Mouse (Mus musculus) cerebellum, adult 11 months (tissue): ENCODE data around the gene Rfx7.
"Not testable (repeated sequence)": the region's sequence is repeated elsewhere in the genome, so short reads cannot be mapped to it uniquely, and the experiment has no call there.

Experiments
- DNase-seq: peaks from one replicate; pipeline ENCODE4 v3.0.0; 2022

The Rfx7 gene

GRCm38 (mm10) chr9:72558780-72559179, 26.7 kb downstream of the Rfx7 start:
- no peak for DNase-seq

- DNase-seq: no peak
Measured at GRCm38 (mm10) chr9:72560316-72560715, 28.3 kb downstream of the Rfx7 start.

- DNase-seq: no peak
Measured at GRCm38 (mm10) chr9:72563277-72563676, 31.2 kb downstream of the Rfx7 start.

GRCm38 (mm10) chr9:72567116-72567515, 35.1 kb downstream of the Rfx7 start:
- no peak for DNase-seq

- no peak for DNase-seq
Measured at GRCm38 (mm10) chr9:72580216-72580615, 48.2 kb downstream of the Rfx7 start.

GRCm38 (mm10) chr9:72590861-72591260, 58.8 kb downstream of the Rfx7 start:
- no peak for DNase-seq

- no peak for DNase-seq
Measured at GRCm38 (mm10) chr9:72592016-72592415, 60.0 kb downstream of the Rfx7 start.

- DNase-seq: not testable (repeated sequence)
Measured at GRCm38 (mm10) chr9:72594656-72595055, 62.6 kb downstream of the Rfx7 start.

GRCm38 (mm10) chr9:72600142-72600541, 68.1 kb downstream of the Rfx7 start:
- no peak for DNase-seq

GRCm38 (mm10) chr9:72609771-72610170, 77.7 kb downstream of the Rfx7 start:
- DNase-seq: no peak

- DNase-seq: peak; percentile 11
Measured at GRCm38 (mm10) chr9:72613884-72614283, 81.8 kb downstream of the Rfx7 start.

GRCm38 (mm10) chr9:72614786-72615480, 82.9 kb downstream of the Rfx7 start:
- no peak for DNase-seq

- no peak for DNase-seq
Measured at GRCm38 (mm10) chr9:72618037-72618436, 86.0 kb downstream of the Rfx7 start.

GRCm38 (mm10) chr9:72623605-72624004, 91.6 kb downstream of the Rfx7 start:
- DNase-seq: no peak

- DNase-seq: no peak
Measured at GRCm38 (mm10) chr9:72627598-72627997, 95.6 kb downstream of the Rfx7 start.

GRCm38 (mm10) chr9:72628591-72628990, 96.6 kb downstream of the Rfx7 start:
- DNase-seq: no peak

- no peak for DNase-seq
Measured at GRCm38 (mm10) chr9:72632198-72632597, 100.2 kb downstream of the Rfx7 start.

GRCm38 (mm10) chr9:72635134-72635533, 103.1 kb downstream of the Rfx7 start:
- no peak for DNase-seq

GRCm38 (mm10) chr9:72636547-72636946, 104.5 kb downstream of the Rfx7 start:
- no peak for DNase-seq

GRCm38 (mm10) chr9:72637243-72637642, 105.2 kb downstream of the Rfx7 start:
- no peak for DNase-seq

GRCm38 (mm10) chr9:72638951-72639842, 107.2 kb downstream of the Rfx7 start:
- no peak for DNase-seq

- DNase-seq: peak; percentile 73
Measured at GRCm38 (mm10) chr9:72639843-72640621, 108.0 kb downstream of the Rfx7 start.

- no peak for DNase-seq
Measured at GRCm38 (mm10) chr9:72640642-72641041, 108.6 kb downstream of the Rfx7 start.
